In genomic region chr11:45782435-45782834, GRCm38 (mm10) we compare ENCODE assay signal across 26 mouse cellular contexts.
DNase-seq lines count a peak whose midpoint lies in the region; ATAC-seq and TF ChIP-seq lines count a peak whose summit lies in the region.
"Had no signal": no experiment of that assay in that cellular context is flagged by ENCODE, and none has a peak within 500 bp of the region (broad histone marks: within the 10 kb centered on the region; RNA-seq: fewer than 3 reads in every experiment).

No protein-coding gene starts in this region.

- DNase-seq in liver (peak; percentile 41), G1E (ENCODE audit: low spot score) (peak; percentile 13)
- DNase-seq in liver, embryonic 11.5 days (ENCODE audit: low spot score): no peak
- no peak for DNase-seq in liver, postnatal 0 days
- DNase-seq in heart, adult 2 months: no peak
- no peak for DNase-seq in embryo, embryonic 11 days
- no peak for DNase-seq in ovary, postnatal 10 days (ENCODE audit: low spot score)
- DNase-seq: cerebellum, adult 9-10 months; cerebellum, postnatal 36 days; gastrocnemius, adult 2 months; gastrocnemius, postnatal 36 days; heart, adult 18-20 months; kidney, adult 18-20 months; kidney, postnatal 25 days; lung, adult 2 months had no signal

- no peaks in the 10 kb centered on the region for H3K4me1 ChIP-seq in liver, embryonic 11.5 days (replicated peaks; ENCODE audit: control insufficient read depth, insufficient read depth, low read length)
- H3K4me1 ChIP-seq in G1E (ENCODE audit: insufficient read depth, low read depth, low read length): peaks cover 10% of the 10 kb centered on the region
- peaks cover 22% of the 10 kb centered on the region for H3K4me1 ChIP-seq in liver, embryonic 12.5 days
- H3K4me1 ChIP-seq in liver, postnatal 0 days (ENCODE audit: insufficient read depth): no peaks in the 10 kb centered on the region
- H3K4me1 ChIP-seq in heart, adult 2 months (ENCODE audit: control insufficient read depth, insufficient read depth, low read length): no peaks in the 10 kb centered on the region
- H3K4me1 ChIP-seq: heart, embryonic 12.5 days; hindbrain, embryonic 15.5 days; limb, embryonic 13.5 days had no signal

- TF ChIP-seq POLR2A in heart, adult 2 months (IDR thresholded peaks at IDR 0.05; ENCODE audit: insufficient read depth, low read depth, low read length): no peak

- H3K36me3 ChIP-seq in liver, embryonic 11.5 days (ENCODE audit: control insufficient read depth, insufficient read depth, low read length): no peaks in the 10 kb centered on the region
- H3K36me3 ChIP-seq in G1E (replicated peaks): no peaks in the 10 kb centered on the region
- H3K36me3 ChIP-seq in liver, embryonic 12.5 days: no peaks in the 10 kb centered on the region
- H3K36me3 ChIP-seq in liver, postnatal 0 days (replicated peaks; ENCODE audit: insufficient read depth, low read length): no peaks in the 10 kb centered on the region
- H3K36me3 ChIP-seq in heart, adult 2 months (ENCODE audit: control insufficient read depth, insufficient read depth, low read length): no peaks in the 10 kb centered on the region
- H3K36me3 ChIP-seq: embryonic facial prominence, embryonic 12.5 days; heart, embryonic 12.5 days; hindbrain, embryonic 15.5 days; kidney, embryonic 15.5 days; limb, embryonic 13.5 days; midbrain, embryonic 12.5 days; neural tube, embryonic 13.5 days had no signal

- WGBS in liver, embryonic 11.5 days: 68% methylated on average over 4 of the region's 4 CpGs
- 55% methylated on average over 4 of the region's 4 CpGs for WGBS in liver, embryonic 12.5 days (ENCODE audit: insufficient replicate concordance)
- WGBS in liver, postnatal 0 days (ENCODE audit: insufficient replicate concordance): 65% methylated on average over 4 of the region's 4 CpGs
- WGBS in heart, adult 2 months: 76% methylated on average over 4 of the region's 4 CpGs

- ATAC-seq in liver, embryonic 11.5 days (replicated peaks; ENCODE audit: low FRiP score): no peak; the same call in 1 of the 2 replicates
- ATAC-seq in G1E (ENCODE audit: extremely low read depth, insufficient number of reproducible peaks, low FRiP score, poor library complexity, severe bottlenecking): peak; percentile 68
- ATAC-seq in liver, embryonic 12.5 days: peak; percentile 83
- peak; percentile 43; the same call in 1 of the 2 replicates for ATAC-seq in liver, postnatal 0 days
- ATAC-seq: forebrain, embryonic 14.5 days; inflammation-experienced regulatory T-cells, adult 6 months had no signal

- no peak overlapping the region for H3K4me2 ChIP-seq in liver, embryonic 11.5 days
- peak overlapping the region; percentile 1; the same call in 1 of the 2 replicates for H3K4me2 ChIP-seq in liver, embryonic 12.5 days
- H3K4me2 ChIP-seq in liver, postnatal 0 days (ENCODE audit: low read depth, low read length): no peak overlapping the region
- H3K4me2 ChIP-seq: embryonic facial prominence, embryonic 12.5 days; heart, embryonic 12.5 days; hindbrain, embryonic 15.5 days; kidney, embryonic 15.5 days; limb, embryonic 13.5 days; midbrain, embryonic 12.5 days; neural tube, embryonic 13.5 days had no signal

- no peak for TF ChIP-seq CTCF in G1E (IDR thresholded peaks at IDR 0.05; ENCODE audit: low read depth, low read length)
- TF ChIP-seq CTCF in liver, postnatal 0 days (IDR thresholded peaks at IDR 0.05; ENCODE audit: low read depth): no peak
- TF ChIP-seq CTCF in heart, adult 2 months (IDR thresholded peaks at IDR 0.05): no peak

- no peaks in the 10 kb centered on the region for H3K79me2 ChIP-seq in heart, adult 2 months (replicated peaks; ENCODE audit: control insufficient read depth, insufficient read depth, low read length)

- H3K27ac ChIP-seq in liver, embryonic 11.5 days (ENCODE audit: low read depth, low read length): no peak overlapping the region
- H3K27ac ChIP-seq in liver, embryonic 12.5 days: no peak overlapping the region
- no peak overlapping the region for H3K27ac ChIP-seq in liver, postnatal 0 days (ENCODE audit: low read depth)
- no peak overlapping the region for H3K27ac ChIP-seq in heart, adult 2 months
- H3K27ac ChIP-seq: embryonic facial prominence, embryonic 12.5 days; gastrocnemius, adult 2 months; hindbrain, embryonic 15.5 days; kidney, embryonic 15.5 days; left cerebral cortex, adult 2 months; limb, embryonic 13.5 days; midbrain, embryonic 12.5 days; neural tube, embryonic 13.5 days had no signal

- intact Hi-C loops in heart, adult 2 months (cut with DNase I): no loop called here

- no peak overlapping the region for H3K4me3 ChIP-seq in liver, embryonic 11.5 days (ENCODE audit: low read depth, low read length)
- no peak overlapping the region for H3K4me3 ChIP-seq in G1E (ENCODE audit: low read depth, low read length)
- H3K4me3 ChIP-seq in liver, embryonic 12.5 days: no peak overlapping the region
- no peak overlapping the region for H3K4me3 ChIP-seq in liver, postnatal 0 days (ENCODE audit: low read depth, low read length)
- no peak overlapping the region for H3K4me3 ChIP-seq in heart, adult 2 months
- H3K4me3 ChIP-seq: embryonic facial prominence, embryonic 12.5 days; gastrocnemius, adult 2 months; heart, embryonic 12.5 days; hindbrain, embryonic 15.5 days; kidney, embryonic 15.5 days; left cerebral cortex, adult 2 months; limb, embryonic 13.5 days; midbrain, embryonic 12.5 days; neural tube, embryonic 13.5 days had no signal

- H3K9ac ChIP-seq in liver, embryonic 11.5 days (ENCODE audit: low read depth, low read length): no peak overlapping the region
- H3K9ac ChIP-seq in liver, embryonic 12.5 days: no peak overlapping the region
- no peak overlapping the region for H3K9ac ChIP-seq in liver, postnatal 0 days (replicated peaks)
- H3K9ac ChIP-seq in heart, adult 2 months (ENCODE audit: low read depth, low read length): no peak overlapping the region
- H3K9ac ChIP-seq: embryonic facial prominence, embryonic 12.5 days; heart, embryonic 12.5 days; hindbrain, embryonic 15.5 days; kidney, embryonic 15.5 days; limb, embryonic 13.5 days; midbrain, embryonic 12.5 days; neural tube, embryonic 13.5 days had no signal

- H3K9me3 ChIP-seq in liver, embryonic 11.5 days (ENCODE audit: control insufficient read depth, low read length): no peaks in the 10 kb centered on the region
- H3K9me3 ChIP-seq in G1E (replicated peaks): no peaks in the 10 kb centered on the region
- no peaks in the 10 kb centered on the region for H3K9me3 ChIP-seq in liver, embryonic 12.5 days (replicated peaks)
- no peaks in the 10 kb centered on the region for H3K9me3 ChIP-seq in liver, postnatal 0 days (ENCODE audit: low read length)
- H3K9me3 ChIP-seq: embryonic facial prominence, embryonic 12.5 days; heart, embryonic 12.5 days; hindbrain, embryonic 15.5 days; kidney, embryonic 15.5 days; limb, embryonic 13.5 days; midbrain, embryonic 12.5 days; neural tube, embryonic 13.5 days had no signal

- TF ChIP-seq EP300 in liver, postnatal 0 days (IDR thresholded peaks at IDR 0.05; ENCODE audit: low read depth): no peak
- no peak for TF ChIP-seq EP300 in heart, adult 2 months (IDR thresholded peaks at IDR 0.05; ENCODE audit: insufficient read depth, low read depth, low read length)

- no peaks in the 10 kb centered on the region for H3K27me3 ChIP-seq in liver, embryonic 11.5 days (replicated peaks; ENCODE audit: control insufficient read depth, insufficient read depth, low read length)
- peaks cover 7% of the 10 kb centered on the region for H3K27me3 ChIP-seq in G1E (ENCODE audit: insufficient read depth, low read length)
- H3K27me3 ChIP-seq in liver, embryonic 12.5 days (replicated peaks): no peaks in the 10 kb centered on the region; the same call in 1 of the 2 replicates
- H3K27me3 ChIP-seq in liver, postnatal 0 days (ENCODE audit: insufficient read depth, low read length): no peaks in the 10 kb centered on the region
- no peaks in the 10 kb centered on the region for H3K27me3 ChIP-seq in heart, adult 2 months (ENCODE audit: control insufficient read depth, insufficient read depth, low read length)
- H3K27me3 ChIP-seq: embryonic facial prominence, embryonic 12.5 days; heart, embryonic 12.5 days; hindbrain, embryonic 15.5 days; kidney, embryonic 15.5 days; limb, embryonic 13.5 days; midbrain, embryonic 12.5 days; neural tube, embryonic 13.5 days had no signal

Comparison
In these comparisons a context has a peak if more than half of its experiments do, and no peak if none do; other contexts are left out.
1. DNase-seq: peak in liver (single experiment) and G1E (single experiment); none in liver, embryonic 11.5 days (single experiment), liver, postnatal 0 days (single experiment), heart, adult 2 months (0 of 2), embryo, embryonic 11 days (single experiment) and ovary, postnatal 10 days (single experiment).